Mouse (Mus musculus): ENCODE data around the gene Ryr2.

- TF ChIP-seq CTCF (IDR thresholded peaks at IDR 0.05; ENCODE audit: borderline replicate concordance, extremely low read depth, insufficient read depth, insufficient read length) = no peak
- TF ChIP-seq POLR2A (IDR thresholded peaks at IDR 0.05; ENCODE audit: borderline replicate concordance, extremely low read depth, insufficient read depth, insufficient read length, poor library complexity, severe bottlenecking) = no peak
Observed at GRCm38 (mm10) chr13:11928709-11929108, 178.0 kb downstream of the Ryr2 start.
